Mouse (Mus musculus): Measurements from ENCODE around the gene Kcnd2.

DNA sequence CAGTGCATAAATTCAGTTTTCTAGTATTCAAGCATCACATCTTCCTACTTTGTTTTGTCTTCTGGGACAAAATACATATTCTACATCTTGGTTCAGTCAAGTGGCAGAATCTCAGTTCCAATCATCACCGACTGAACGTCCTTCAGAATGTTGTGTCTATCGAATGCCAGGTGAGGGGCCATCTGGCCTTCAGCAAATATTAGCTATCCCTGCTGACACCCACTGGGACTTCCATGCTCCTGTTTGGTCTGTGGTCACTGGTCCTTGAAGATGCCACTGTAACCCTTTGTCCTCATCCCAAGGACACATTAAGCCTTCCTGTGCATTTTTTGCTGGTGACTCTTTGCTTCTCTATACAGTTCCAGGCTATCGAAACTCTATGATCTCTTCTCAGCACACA is 176.5 kb downstream of the Kcnd2 start:
- TF ChIP-seq CTCF (IDR thresholded peaks at IDR 0.05; ENCODE audit: control insufficient read depth, insufficient read depth, low read length) (no peak), POLR2A (IDR thresholded peaks at IDR 0.05; ENCODE audit: borderline replicate concordance, control insufficient read depth, low read depth, low read length) (no peak)

All from bone marrow, adult 2 months (tissue).